ENCODE assay signal across 15 mouse cellular contexts in genomic region chr3:145962411-145962810, GRCm38 (mm10). TPM values are rescaled to one million over a fixed set of nuclear protein-coding genes. Genes with fewer than 3 reads are reported as not detected.
DNase-seq lines count a peak whose midpoint lies in the region; ATAC-seq and TF ChIP-seq lines count a peak whose summit lies in the region.
"Had no signal": no experiment of that assay in that cellular context is flagged by ENCODE, and none has a peak within 500 bp of the region (broad histone marks: within the 10 kb centered on the region; RNA-seq: fewer than 3 reads in every experiment).

No protein-coding gene starts in this region.

- no peak for DNase-seq in heart, embryonic 10.5 days (ENCODE audit: low spot score)
- no peak for DNase-seq in heart, postnatal 25 days (ENCODE audit: low spot score)
- peak; percentile 52 for DNase-seq in kidney, postnatal 14 days
- no peak for DNase-seq in thymus, postnatal 25 days
- DNase-seq in cerebellum, adult 2 months, result no peak
- DNase-seq: cerebellum, postnatal 25 days; layer of hippocampus, adult 9-11 months; right cerebral cortex, adult 18-20 months; spleen, adult 18-20 months had no signal

- no peak for TF ChIP-seq EP300 in ES-Bruce4 (IDR thresholded peaks at IDR 0.05; ENCODE audit: insufficient read depth, low read depth, low read length)

- TF ChIP-seq POLR2A in ES-Bruce4 (IDR thresholded peaks at IDR 0.05; ENCODE audit: insufficient read depth, low read length), result no peak
- no peak for TF ChIP-seq POLR2A in cerebellum, adult 2 months (IDR thresholded peaks at IDR 0.05; ENCODE audit: borderline replicate concordance, insufficient read depth, low read length)

- WGBS in heart, embryonic 10.5 days, result 33% methylated on average over 9 of the region's 9 CpGs
- 35% methylated on average over 9 of the region's 9 CpGs for WGBS in intestine, postnatal 0 days
- WGBS in intestine, embryonic 15.5 days, result 21% methylated on average over 9 of the region's 9 CpGs
- 27% methylated on average over 9 of the region's 9 CpGs for WGBS in cerebellum, adult 2 months

- 0 out of 2 replicates have a peak overlapping the region, but pooled peaks have one; percentile 58 for H3K4me2 ChIP-seq in intestine, postnatal 0 days (replicated peaks; ENCODE audit: low read depth)
- no peak overlapping the region for H3K4me2 ChIP-seq in intestine, embryonic 15.5 days (replicated peaks)

- no peak overlapping the region for H3K9ac ChIP-seq in intestine, postnatal 0 days (ENCODE audit: low read depth, low read length)
- no peak overlapping the region for H3K9ac ChIP-seq in intestine, embryonic 15.5 days
- H3K9ac ChIP-seq in ES-Bruce4 (ENCODE audit: low read depth, poor library complexity, severe bottlenecking), result no peak overlapping the region

- ATAC-seq in intestine, postnatal 0 days, result no peak
- ATAC-seq in intestine, embryonic 15.5 days, result no peak
- ATAC-seq: forebrain, embryonic 16.5 days; intestine, embryonic 16.5 days had no signal

- H3K27me3 ChIP-seq in heart, embryonic 10.5 days (ENCODE audit: insufficient read depth, poor library complexity, severe bottlenecking), result peaks cover 6% of the 10 kb centered on the region; the same call in 1 of the 2 replicates
- H3K27me3 ChIP-seq in intestine, postnatal 0 days (replicated peaks; ENCODE audit: control insufficient read depth, insufficient read depth, low read length), result no peaks in the 10 kb centered on the region
- no peaks in the 10 kb centered on the region for H3K27me3 ChIP-seq in intestine, embryonic 15.5 days (replicated peaks)
- no peaks in the 10 kb centered on the region for H3K27me3 ChIP-seq in ES-Bruce4 (ENCODE audit: control insufficient read depth, insufficient read depth, low read length, poor library complexity, severe bottlenecking)
- no peaks in the 10 kb centered on the region; the same call in 1 of the 2 replicates for H3K27me3 ChIP-seq in cerebellum, adult 2 months (ENCODE audit: control insufficient read depth, insufficient read depth, low read length)
- H3K27me3 ChIP-seq: Patski had no signal

- TF ChIP-seq CTCF in intestine, postnatal 0 days (IDR thresholded peaks at IDR 0.05; ENCODE audit: low read depth), result no peak
- TF ChIP-seq CTCF in ES-Bruce4 (IDR thresholded peaks at IDR 0.05; ENCODE audit: low read depth, low read length), result no peak
- TF ChIP-seq CTCF in cerebellum, adult 2 months (IDR thresholded peaks at IDR 0.05; ENCODE audit: borderline replicate concordance, insufficient read depth, low read depth, low read length), result no peak

- intact Hi-C loops in heart, postnatal 25 days (cut with DNase I), result no loop called here

- peak overlapping the region; percentile 91 for H3K27ac ChIP-seq in heart, embryonic 10.5 days
- H3K27ac ChIP-seq in intestine, postnatal 0 days (ENCODE audit: low read depth, low read length), result no peak overlapping the region
- H3K27ac ChIP-seq in intestine, embryonic 15.5 days, result no peak overlapping the region
- H3K27ac ChIP-seq in ES-Bruce4 (ENCODE audit: insufficient read depth, low read length), result 0 out of 2 replicates have a peak overlapping the region, but pooled peaks have one; percentile 13
- no peak overlapping the region for H3K27ac ChIP-seq in cerebellum, adult 2 months (ENCODE audit: insufficient read depth, low read length)

- H3K4me1 ChIP-seq in heart, embryonic 10.5 days, result peaks cover 34% of the 10 kb centered on the region
- no peaks in the 10 kb centered on the region; the same call in 1 of the 2 replicates for H3K4me1 ChIP-seq in intestine, postnatal 0 days (replicated peaks; ENCODE audit: control insufficient read depth, insufficient read depth, low read length)
- H3K4me1 ChIP-seq in intestine, embryonic 15.5 days (replicated peaks), result peaks cover 17% of the 10 kb centered on the region
- H3K4me1 ChIP-seq in ES-Bruce4 (ENCODE audit: control insufficient read depth, insufficient read depth, low read length), result no peaks in the 10 kb centered on the region
- H3K4me1 ChIP-seq in cerebellum, adult 2 months (ENCODE audit: control insufficient read depth, insufficient read depth, low read length), result no peaks in the 10 kb centered on the region

- H3K36me3 ChIP-seq in heart, embryonic 10.5 days, result no peaks in the 10 kb centered on the region
- H3K36me3 ChIP-seq in intestine, postnatal 0 days (ENCODE audit: control insufficient read depth, insufficient read depth), result no peaks in the 10 kb centered on the region
- no peaks in the 10 kb centered on the region for H3K36me3 ChIP-seq in intestine, embryonic 15.5 days
- no peaks in the 10 kb centered on the region for H3K36me3 ChIP-seq in ES-Bruce4 (ENCODE audit: control insufficient read depth, insufficient read depth, low read length, poor library complexity, severe bottlenecking)

- H3K9me3 ChIP-seq in heart, embryonic 10.5 days, result no peaks in the 10 kb centered on the region
- H3K9me3 ChIP-seq in intestine, postnatal 0 days (ENCODE audit: control insufficient read depth), result no peaks in the 10 kb centered on the region
- no peaks in the 10 kb centered on the region for H3K9me3 ChIP-seq in intestine, embryonic 15.5 days
- peaks cover 3% of the 10 kb centered on the region; the same call in 1 of the 2 replicates for H3K9me3 ChIP-seq in ES-Bruce4 (replicated peaks; ENCODE audit: control insufficient read depth, insufficient read depth, low read length, poor library complexity, severe bottlenecking)

- H3K4me3 ChIP-seq in heart, embryonic 10.5 days, result no peak overlapping the region
- H3K4me3 ChIP-seq in intestine, postnatal 0 days (ENCODE audit: low read depth, low read length), result no peak overlapping the region
- no peak overlapping the region for H3K4me3 ChIP-seq in intestine, embryonic 15.5 days (replicated peaks)
- peak overlapping the region; percentile 21; the same call in 1 of the 2 replicates for H3K4me3 ChIP-seq in ES-Bruce4 (ENCODE audit: low read depth, low read length)
- H3K4me3 ChIP-seq in cerebellum, adult 2 months (replicated peaks; ENCODE audit: insufficient read depth, low read depth, low read length), result no peak overlapping the region

RNA-seq across cellular contexts. Expression of gene 2410004B18Rik, which starts 24.6 kb away (rescaled TPM):
- polyA plus RNA-seq in heart, embryonic 10.5 days (2016; fragmentation: Nextera tagmentation; extraction: Ambion mirVana), result 43.3 and 55.7 TPM in 2 replicates
- total RNA-seq in heart, postnatal 25 days (2021), result 10 to 100 TPM; 16.8 to 18.1 TPM
- 38.7 and 38.9 TPM in 2 replicates for polyA plus RNA-seq in intestine, postnatal 0 days (2015; fragmentation: Nextera tagmentation; extraction: Ambion mirVana)
- 48.9 and 55.7 TPM in 2 replicates for polyA plus RNA-seq in intestine, embryonic 15.5 days (2015; fragmentation: Nextera tagmentation; extraction: Ambion mirVana)
- polyA plus RNA-seq in ES-Bruce4 (2011; ENCODE audit: insufficient read depth, insufficient read length, low read depth, missing spikeins), result 17.1 and 30.1 TPM in 2 replicates
- 44.3 and 47.9 TPM in 2 replicates for polyA plus RNA-seq in cerebellum, adult 2 months (2012; rRNA removed)

RNA-seq across cellular contexts. Expression of gene Syde2, which starts 25.3 kb away (rescaled TPM):
- polyA plus RNA-seq in heart, embryonic 10.5 days (2016; fragmentation: Nextera tagmentation; extraction: Ambion mirVana), result 3.1 and 3.4 TPM in 2 replicates
- total RNA-seq in heart, postnatal 25 days (2021), result 10 to 100 TPM; 18.1 to 21.5 TPM
- polyA plus RNA-seq in intestine, postnatal 0 days (2015; fragmentation: Nextera tagmentation; extraction: Ambion mirVana), result 0.98 and 1.5 TPM in 2 replicates
- 1.9 and 2.4 TPM in 2 replicates for polyA plus RNA-seq in intestine, embryonic 15.5 days (2015; fragmentation: Nextera tagmentation; extraction: Ambion mirVana)
- polyA plus RNA-seq in ES-Bruce4 (2011; ENCODE audit: insufficient read depth, insufficient read length, low read depth, missing spikeins), result 22.4 and 23.0 TPM in 2 replicates
- 1.2 and 1.3 TPM in 2 replicates for polyA plus RNA-seq in cerebellum, adult 2 months (2012; rRNA removed)

RNA-seq across cellular contexts. Expression of gene Bcl10, which starts 39.8 kb away (rescaled TPM):
- polyA plus RNA-seq in heart, embryonic 10.5 days (2016; fragmentation: Nextera tagmentation; extraction: Ambion mirVana), result 39.1 and 41.1 TPM in 2 replicates
- 10 to 100 TPM; 18.1 to 20.4 TPM for total RNA-seq in heart, postnatal 25 days (2021)
- 39.1 and 40.3 TPM in 2 replicates for polyA plus RNA-seq in intestine, postnatal 0 days (2015; fragmentation: Nextera tagmentation; extraction: Ambion mirVana)
- 48.6 and 51.1 TPM in 2 replicates for polyA plus RNA-seq in intestine, embryonic 15.5 days (2015; fragmentation: Nextera tagmentation; extraction: Ambion mirVana)
- 39.1 and 43.2 TPM in 2 replicates for polyA plus RNA-seq in ES-Bruce4 (2011; ENCODE audit: insufficient read depth, insufficient read length, low read depth, missing spikeins)
- 14.1 and 15.0 TPM in 2 replicates for polyA plus RNA-seq in cerebellum, adult 2 months (2012; rRNA removed)

Comparison
In these comparisons a context has a peak if more than half of its experiments do, and no peak if none do; other contexts are left out.
1. H3K27ac ChIP-seq: peak in heart, embryonic 10.5 days (single experiment) and ES-Bruce4 (single experiment); none in intestine, postnatal 0 days (single experiment), intestine, embryonic 15.5 days (single experiment) and cerebellum, adult 2 months (single experiment).